Mouse (Mus musculus): Measurements from ENCODE around the gene Spata16.

Spata16 gene

DNA sequence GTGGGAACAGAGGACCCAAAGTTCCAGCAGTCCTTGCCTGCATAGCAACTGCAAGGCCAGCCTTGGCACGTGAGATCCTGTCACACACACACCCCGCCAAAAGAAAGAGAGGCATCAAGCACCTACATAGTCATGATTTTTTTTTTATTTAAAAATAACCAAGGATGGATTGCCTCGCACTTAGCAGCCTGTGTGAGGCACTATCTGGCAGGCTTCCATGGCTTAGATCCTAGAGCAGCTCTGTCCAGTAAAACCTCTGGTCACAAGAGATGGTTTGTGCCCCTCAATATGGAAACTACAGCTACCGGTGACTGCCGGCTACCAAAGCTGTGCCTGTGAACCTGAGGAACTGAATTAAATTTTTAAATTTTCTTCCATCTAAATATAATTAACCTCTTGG lies 195.5 kb downstream of the Spata16 start:
- no peak for DNase-seq (ENCODE audit: low spot score)

DNA sequence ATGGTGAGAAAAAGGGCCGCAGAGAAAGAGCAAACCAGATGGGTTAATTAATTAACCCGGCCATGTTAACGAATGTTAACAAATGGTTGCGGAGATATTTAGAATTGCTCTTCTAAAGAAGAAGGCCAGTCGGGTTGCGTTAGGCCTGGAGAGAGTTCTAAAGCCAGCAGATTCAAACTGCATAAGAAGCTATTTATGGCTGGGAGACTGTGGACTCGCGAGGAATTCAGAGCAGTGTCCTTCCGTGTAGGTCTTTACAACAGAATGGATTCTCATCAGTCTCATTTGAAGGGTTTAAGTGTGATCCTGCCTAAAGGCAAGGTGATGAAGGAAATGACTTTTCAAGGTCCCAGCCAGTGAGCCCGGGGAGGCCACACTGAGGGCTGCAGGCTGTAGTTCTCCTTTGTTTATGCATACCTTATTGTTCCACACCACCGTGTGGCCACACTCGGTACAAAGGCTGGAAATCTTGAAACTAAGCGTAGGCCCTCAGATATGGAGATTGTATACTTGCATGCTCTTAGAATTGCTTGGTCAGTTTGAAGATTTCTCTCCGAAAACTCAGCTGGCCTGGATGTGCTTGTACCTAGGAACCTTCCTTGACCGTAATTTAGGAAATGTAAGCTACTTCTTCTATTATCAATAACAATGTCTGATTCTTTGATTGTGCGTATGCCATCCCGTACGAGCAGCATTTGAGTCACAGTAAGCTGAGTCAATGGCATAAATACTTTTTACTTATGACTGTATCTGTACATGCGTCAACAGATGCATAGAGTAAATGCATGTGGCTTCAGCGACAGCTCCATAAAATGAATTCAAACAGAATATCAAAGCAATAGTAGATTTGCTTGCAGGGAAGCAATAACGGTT lies 197.0 kb downstream of the Spata16 start:
- no peak for DNase-seq (ENCODE audit: low spot score)

DNA sequence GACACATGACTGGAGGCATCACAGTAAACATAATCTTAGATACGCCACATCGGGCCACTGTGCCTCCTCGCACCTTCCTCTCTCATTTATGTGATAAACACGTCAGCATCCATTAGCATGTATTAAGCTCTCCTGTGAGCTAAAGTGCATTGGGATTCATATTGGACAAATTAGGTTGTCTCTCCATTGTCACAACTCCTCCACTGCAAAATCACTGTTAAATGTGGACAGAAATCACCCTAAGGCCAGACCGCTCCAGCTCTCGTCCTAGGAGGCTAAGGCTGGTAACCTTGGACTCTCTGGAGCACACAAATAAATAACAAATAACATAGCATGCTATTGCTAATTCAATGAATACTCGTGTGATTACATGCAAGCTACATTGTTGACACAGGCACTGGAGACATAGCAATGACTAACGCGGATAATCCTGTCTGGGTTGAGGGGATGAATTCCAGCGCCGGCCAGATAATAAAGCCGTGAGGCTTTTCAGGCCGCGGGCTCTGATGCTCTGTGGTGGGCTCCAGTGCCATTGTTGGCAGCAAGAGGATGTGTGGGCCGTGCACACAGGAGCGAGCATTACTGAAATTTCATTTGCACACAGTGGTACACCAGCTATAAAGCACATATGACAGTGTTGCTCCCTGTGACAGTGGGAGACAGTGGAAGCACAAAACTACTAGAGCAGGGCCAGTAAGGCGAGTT lies 197.8 kb downstream of the Spata16 start:
- no peak for DNase-seq (ENCODE audit: low spot score)

- no peak for DNase-seq (ENCODE audit: low spot score)
These were observed 207.6 kb downstream of the Spata16 start for GRCm38 (mm10) chr3:26845041-26845440.

GRCm38 (mm10) chr3:26847935-26848334 lies 210.5 kb downstream of the Spata16 start:
- DNase-seq (ENCODE audit: low spot score) = no peak

DNA sequence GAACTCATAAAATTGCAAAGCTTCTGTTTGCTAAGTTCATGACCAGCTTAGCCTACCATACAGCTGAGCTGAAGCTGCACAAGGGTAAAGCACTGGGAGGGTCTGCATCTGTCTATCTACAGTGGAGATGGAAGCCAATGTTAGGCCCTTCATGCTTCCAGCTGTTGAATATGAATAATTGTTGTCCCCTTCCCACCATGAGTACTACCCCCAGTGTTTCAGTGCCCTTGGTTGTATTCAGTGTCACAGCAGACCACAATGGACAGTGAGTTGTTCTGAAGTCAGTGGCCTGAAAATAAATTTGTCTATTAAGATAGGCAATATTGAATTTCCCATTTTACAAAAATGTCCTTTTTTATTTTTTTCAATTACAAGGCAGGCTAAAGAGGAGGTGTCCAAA lies 212.8 kb downstream of the Spata16 start:
- DNase-seq (ENCODE audit: low spot score) = no peak

DNA sequence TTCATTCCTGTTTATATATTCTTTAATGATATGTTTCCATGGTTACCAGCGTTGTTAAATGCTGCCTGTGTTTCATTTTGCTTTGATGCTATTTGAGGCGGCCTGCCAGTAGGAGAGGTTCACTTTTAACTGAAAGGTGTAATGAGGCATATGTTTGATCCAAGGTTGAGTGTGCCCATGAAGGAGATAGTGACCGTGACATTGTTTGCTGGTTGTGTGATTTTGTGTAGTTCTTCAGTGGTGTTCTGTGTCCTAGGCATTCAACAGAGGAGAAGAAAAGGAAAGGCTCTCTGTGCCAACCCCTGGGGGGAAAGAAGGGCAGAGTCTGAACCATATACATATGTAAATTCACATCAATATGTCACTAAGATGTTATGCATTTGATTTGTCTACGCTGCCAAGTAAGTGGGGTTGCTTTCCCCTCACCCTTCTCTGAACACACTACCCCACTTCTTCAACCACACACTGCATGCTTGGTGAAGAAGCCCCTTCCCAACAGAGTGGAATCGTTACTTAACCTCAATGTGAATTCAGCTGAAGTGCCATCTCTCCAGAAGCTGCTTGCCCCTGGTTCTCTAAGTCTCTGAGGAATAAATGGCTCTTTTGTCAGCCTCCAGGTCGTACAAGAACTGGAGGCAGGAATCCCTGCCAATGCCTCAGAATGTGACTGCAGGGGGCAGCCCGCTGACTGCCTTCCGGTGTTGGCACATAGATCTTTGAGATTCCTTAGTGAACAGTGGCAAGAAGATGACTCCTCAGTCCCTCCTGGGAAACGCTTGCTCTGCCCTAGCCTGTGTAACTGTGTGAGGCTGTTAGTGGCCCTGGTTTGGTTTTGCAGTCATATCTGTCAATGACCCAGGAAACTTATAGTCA lies 213.5 kb downstream of the Spata16 start:
- no peak for DNase-seq (ENCODE audit: low spot score)

GRCm38 (mm10) chr3:26853557-26853956 lies 216.1 kb downstream of the Spata16 start:
- no peak for DNase-seq (ENCODE audit: low spot score)

DNA sequence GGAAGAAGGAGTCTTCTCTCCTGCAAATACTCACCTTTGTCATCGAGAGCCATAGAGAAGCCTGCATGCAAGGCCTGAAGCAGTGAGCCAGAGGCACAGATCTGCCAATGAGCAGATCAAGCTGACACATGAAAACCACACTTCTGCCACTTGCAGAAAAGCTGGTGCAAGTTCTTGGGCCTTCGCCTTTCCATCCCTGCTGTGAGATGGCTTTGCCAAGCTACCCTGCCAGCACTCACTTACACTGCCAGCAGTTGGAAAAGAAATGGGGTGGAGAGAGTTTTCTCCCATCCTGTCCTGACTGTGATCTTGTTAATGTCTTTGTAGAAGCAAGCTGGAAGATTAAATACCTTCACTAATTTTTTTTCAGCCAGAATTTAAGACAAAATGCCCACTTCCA lies 237.3 kb downstream of the Spata16 start:
- DNase-seq (ENCODE audit: low spot score) = no peak

DNA sequence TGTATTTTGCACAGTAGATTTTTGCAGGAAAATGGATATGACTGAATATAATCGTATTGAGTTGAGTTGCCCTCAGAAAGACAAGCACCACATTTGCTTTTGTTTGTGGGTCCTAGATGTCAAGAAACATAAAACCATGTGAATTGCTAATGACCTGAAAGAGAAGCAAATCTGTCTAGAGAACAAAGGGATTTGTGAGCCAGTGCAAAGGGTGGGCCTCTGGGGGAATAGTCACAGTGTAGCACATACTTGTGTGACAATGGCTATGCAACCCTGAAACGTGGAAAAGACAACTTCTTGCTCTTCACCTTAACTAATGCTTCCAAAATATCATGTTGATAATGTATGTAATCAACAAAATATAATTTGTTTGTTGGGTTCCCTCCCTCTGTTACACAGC lies 239.9 kb downstream of the Spata16 start:
- no peak for DNase-seq (ENCODE audit: low spot score)

- DNase-seq (ENCODE audit: low spot score) = no peak
These were observed 279.2 kb downstream of the Spata16 start for GRCm38 (mm10) chr3:26916607-26917006.

GRCm38 (mm10) chr3:26920986-26921385 lies 283.6 kb downstream of the Spata16 start:
- DNase-seq (ENCODE audit: low spot score) = no peak

DNA sequence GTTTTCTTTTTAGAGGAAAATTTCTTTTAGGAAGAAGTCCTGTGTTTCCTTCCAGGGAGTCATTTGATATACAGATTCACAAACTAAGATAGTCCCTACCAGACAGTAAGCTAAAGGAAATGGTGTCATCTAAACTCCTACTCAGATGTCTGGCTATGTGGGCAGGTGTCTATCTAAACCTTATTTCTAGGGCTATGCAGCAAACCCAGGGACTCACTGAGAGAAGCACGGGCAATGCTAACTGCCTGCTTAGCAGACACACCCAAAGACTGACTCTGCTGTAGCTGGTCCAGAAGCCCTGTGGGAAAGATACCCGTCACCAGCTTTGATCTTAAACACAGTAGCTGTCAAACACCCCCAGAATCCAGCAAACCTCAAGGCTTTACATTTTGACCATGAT lies 284.2 kb downstream of the Spata16 start:
- no peak for DNase-seq (ENCODE audit: low spot score)

- DNase-seq (ENCODE audit: low spot score) = no peak
These were observed 286.0 kb downstream of the Spata16 start for GRCm38 (mm10) chr3:26923391-26923790.

DNA sequence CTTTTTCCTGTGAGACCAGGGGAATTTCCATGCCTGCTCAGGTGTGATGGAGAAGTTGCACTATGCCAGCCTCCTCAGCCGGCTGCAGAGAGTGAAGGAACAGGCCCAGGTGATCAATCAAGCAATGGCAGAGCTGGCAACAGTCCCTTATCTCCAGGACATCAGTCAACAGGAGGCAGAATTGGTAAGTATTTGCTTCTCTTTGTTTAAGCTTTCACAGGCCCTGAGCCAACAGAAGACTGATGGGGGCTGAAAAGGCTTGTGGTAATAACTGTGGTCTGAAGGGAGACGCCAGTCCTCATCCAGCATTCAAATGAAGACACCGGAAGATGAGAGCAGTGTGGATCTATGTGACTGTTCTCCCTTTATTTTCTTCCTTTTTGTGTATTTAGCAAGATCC lies 286.8 kb downstream of the Spata16 start:
- DNase-seq (ENCODE audit: low spot score) = no peak

- no peak for DNase-seq (ENCODE audit: low spot score)
These were observed 295.7 kb downstream of the Spata16 start for GRCm38 (mm10) chr3:26933079-26933478.

GRCm38 (mm10) chr3:26936897-26937590 lies 299.6 kb downstream of the Spata16 start:
- no peak for DNase-seq (ENCODE audit: low spot score)

DNA sequence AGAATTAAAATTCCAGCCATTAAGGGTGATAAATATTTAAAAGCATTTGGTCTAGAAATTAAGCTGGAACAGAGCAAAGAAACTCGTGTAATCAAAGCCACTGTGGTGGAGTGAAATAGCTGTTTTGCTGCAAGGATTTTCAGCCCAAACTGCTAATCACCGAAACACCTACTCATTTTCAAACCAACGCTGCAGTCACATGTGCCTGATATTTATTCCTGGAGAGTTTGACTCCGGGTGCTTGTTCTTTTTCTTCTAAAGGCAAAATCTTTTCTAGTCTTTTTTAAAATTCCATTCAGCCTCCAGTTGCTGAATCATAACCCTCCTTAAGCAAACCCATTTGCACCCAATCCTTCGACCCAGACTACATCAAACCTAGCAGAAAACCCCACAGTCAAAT lies 329.4 kb downstream of the Spata16 start:
- DNase-seq (ENCODE audit: low spot score) = no peak

DNA sequence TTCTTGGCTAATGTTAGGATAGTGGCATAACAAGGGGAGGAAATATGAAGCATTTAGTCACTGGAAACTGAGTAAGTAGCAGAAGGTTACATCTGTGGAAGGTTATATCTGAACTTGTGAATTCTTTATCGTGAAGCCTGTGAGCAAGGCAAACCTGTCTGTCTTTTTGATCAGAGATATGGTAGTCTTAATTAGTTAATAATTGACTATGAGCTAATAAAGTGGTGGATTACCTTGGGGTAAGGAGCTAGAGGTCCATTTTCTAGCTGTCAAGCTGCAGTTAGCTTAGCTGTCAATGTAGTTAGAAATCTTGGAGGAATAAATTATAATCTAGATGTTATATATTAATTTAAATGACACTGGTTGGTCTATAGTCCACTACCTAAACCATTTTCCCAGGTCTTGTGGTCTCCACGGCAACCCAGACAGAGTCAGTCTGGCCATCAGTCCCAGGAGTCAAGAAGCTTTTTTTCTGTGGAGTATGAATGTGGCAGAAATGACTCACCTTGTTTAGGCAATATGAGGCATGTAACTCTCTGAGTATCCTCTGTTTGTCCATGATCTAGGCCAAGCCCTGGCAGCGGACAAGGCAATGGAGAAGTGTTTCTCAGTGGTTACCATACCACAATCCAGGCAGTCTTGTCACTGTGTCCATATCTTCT lies 331.6 kb downstream of the Spata16 start:
- no peak for DNase-seq (ENCODE audit: low spot score)

GRCm38 (mm10) chr3:26970529-26970928 lies 333.1 kb downstream of the Spata16 start:
- no peak for DNase-seq (ENCODE audit: low spot score)

DNA sequence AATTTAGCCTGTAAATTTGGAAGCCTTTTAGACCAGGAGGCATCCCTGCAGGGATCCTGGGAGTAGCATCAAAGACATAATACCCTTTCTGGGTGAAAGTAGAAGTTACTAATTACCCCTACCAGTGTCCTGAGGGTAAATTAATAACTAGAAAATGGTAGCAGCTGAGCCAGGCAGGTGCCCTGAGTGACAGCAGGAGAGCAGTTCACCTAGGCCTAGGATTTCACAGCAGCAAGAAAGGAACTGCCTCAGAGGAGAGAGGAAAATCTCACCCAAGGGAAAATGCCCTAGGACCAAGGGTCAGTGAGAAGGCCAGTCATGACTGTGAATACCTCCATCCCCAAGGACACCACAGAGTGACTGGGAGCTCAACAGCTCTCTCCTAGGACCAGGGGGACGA lies 333.9 kb downstream of the Spata16 start:
- no peak for DNase-seq (ENCODE audit: low spot score)

All from MN1 (cell line).